Mouse (Mus musculus): ENCODE measurements around the gene Gmeb2. TPM values are rescaled to one million over a fixed set of nuclear protein-coding genes. Genes with fewer than 3 reads are reported as not detected.

The Gmeb2 gene
- 34.6 and 43.3 TPM in 2 replicates for polyA plus RNA-seq (2012; rRNA removed)

GRCm38 (mm10) chr2:181287958-181288350 lies at the start of gene Gmeb2:
Gene Gmeb2 (minus strand): TSS chr2:181288035.
- DNase-seq (ENCODE audit: low read depth) = peak; percentile 98
- TF ChIP-seq CTCF (IDR thresholded peaks at IDR 0.05; ENCODE audit: borderline replicate concordance, extremely low read depth, insufficient read depth, insufficient read length) = peak; percentile 48; the same call in 1 of the 2 replicates

- DNase-seq (ENCODE audit: low read depth) = peak; percentile 74
Observed at GRCm38 (mm10) chr2:181334023-181334422, 46.2 kb upstream of the Gmeb2 start.

GRCm38 (mm10) chr2:181332542-181332941 lies 44.7 kb upstream of the Gmeb2 start:
- no peak for DNase-seq (ENCODE audit: low read depth)
- no peak for TF ChIP-seq CTCF (IDR thresholded peaks at IDR 0.05; ENCODE audit: borderline replicate concordance, extremely low read depth, insufficient read depth, insufficient read length)
- no peak for TF ChIP-seq POLR2A (IDR thresholded peaks at IDR 0.05; ENCODE audit: borderline replicate concordance, extremely low read depth, insufficient read depth, insufficient read length, poor library complexity, severe bottlenecking)

More at GRCm38 (mm10) chr2:181334023-181334422, 46.2 kb upstream of the Gmeb2 start:
- TF ChIP-seq CTCF (IDR thresholded peaks at IDR 0.05; ENCODE audit: borderline replicate concordance, extremely low read depth, insufficient read depth, insufficient read length) (peak; percentile 69; the same call in 1 of the 2 replicates), POLR2A (IDR thresholded peaks at IDR 0.05; ENCODE audit: borderline replicate concordance, extremely low read depth, insufficient read depth, insufficient read length, poor library complexity, severe bottlenecking) (no peak)

- TF ChIP-seq CTCF (IDR thresholded peaks at IDR 0.05; ENCODE audit: borderline replicate concordance, extremely low read depth, insufficient read depth, insufficient read length) (no peak), POLR2A (IDR thresholded peaks at IDR 0.05; ENCODE audit: borderline replicate concordance, extremely low read depth, insufficient read depth, insufficient read length, poor library complexity, severe bottlenecking) (no peak)
Observed at GRCm38 (mm10) chr2:181326098-181326497, 38.3 kb upstream of the Gmeb2 start.

GRCm38 (mm10) chr2:181322136-181322535 lies 34.3 kb upstream of the Gmeb2 start:
- no peak for TF ChIP-seq POLR2A (IDR thresholded peaks at IDR 0.05; ENCODE audit: borderline replicate concordance, extremely low read depth, insufficient read depth, insufficient read length, poor library complexity, severe bottlenecking)
- no peak for TF ChIP-seq CTCF (IDR thresholded peaks at IDR 0.05; ENCODE audit: borderline replicate concordance, extremely low read depth, insufficient read depth, insufficient read length)
- no peak for DNase-seq (ENCODE audit: low read depth)

More at GRCm38 (mm10) chr2:181326098-181326497, 38.3 kb upstream of the Gmeb2 start:
- DNase-seq (ENCODE audit: low read depth) = no peak

- TF ChIP-seq CTCF (IDR thresholded peaks at IDR 0.05; ENCODE audit: borderline replicate concordance, extremely low read depth, insufficient read depth, insufficient read length) (no peak), POLR2A (IDR thresholded peaks at IDR 0.05; ENCODE audit: borderline replicate concordance, extremely low read depth, insufficient read depth, insufficient read length, poor library complexity, severe bottlenecking) (no peak)
- DNase-seq (ENCODE audit: low read depth) = no peak
Observed at GRCm38 (mm10) chr2:181320103-181320499, 32.3 kb upstream of the Gmeb2 start.

GRCm38 (mm10) chr2:181319248-181320102 lies 31.6 kb upstream of the Gmeb2 start, which contains the start of gene Rtel1:
Gene Rtel1 (plus strand): TSS chr2:181319739.
- TF ChIP-seq POLR2A (IDR thresholded peaks at IDR 0.05; ENCODE audit: borderline replicate concordance, extremely low read depth, insufficient read depth, insufficient read length, poor library complexity, severe bottlenecking) = no peak
- 0 out of 2 replicates have a peak, but pooled peaks have one; percentile 5 for TF ChIP-seq CTCF (IDR thresholded peaks at IDR 0.05; ENCODE audit: borderline replicate concordance, extremely low read depth, insufficient read depth, insufficient read length)
- DNase-seq (ENCODE audit: low read depth) = peak; percentile 96

- peak; percentile 93 for DNase-seq (ENCODE audit: low read depth)
- TF ChIP-seq CTCF (IDR thresholded peaks at IDR 0.05; ENCODE audit: borderline replicate concordance, extremely low read depth, insufficient read depth, insufficient read length) (no peak), POLR2A (IDR thresholded peaks at IDR 0.05; ENCODE audit: borderline replicate concordance, extremely low read depth, insufficient read depth, insufficient read length, poor library complexity, severe bottlenecking) (peak; percentile 43; the same call in 1 of the 2 replicates)
Observed at GRCm38 (mm10) chr2:181314080-181314810, 26.4 kb upstream of the Gmeb2 start, which contains the start of gene Stmn3. Gene Stmn3 (minus strand): TSS chr2:181314500.

- DNase-seq (ENCODE audit: low read depth) = peak; percentile 64
- no peak for TF ChIP-seq CTCF (IDR thresholded peaks at IDR 0.05; ENCODE audit: borderline replicate concordance, extremely low read depth, insufficient read depth, insufficient read length)
- TF ChIP-seq POLR2A (IDR thresholded peaks at IDR 0.05; ENCODE audit: borderline replicate concordance, extremely low read depth, insufficient read depth, insufficient read length, poor library complexity, severe bottlenecking) = no peak
Observed at GRCm38 (mm10) chr2:181313344-181314079, 25.7 kb upstream of the Gmeb2 start.

- TF ChIP-seq CTCF (IDR thresholded peaks at IDR 0.05; ENCODE audit: borderline replicate concordance, extremely low read depth, insufficient read depth, insufficient read length) (no peak), POLR2A (IDR thresholded peaks at IDR 0.05; ENCODE audit: borderline replicate concordance, extremely low read depth, insufficient read depth, insufficient read length, poor library complexity, severe bottlenecking) (no peak)
- peak; percentile 4 for DNase-seq (ENCODE audit: low read depth)
Observed at GRCm38 (mm10) chr2:181313006-181313343, 25.1 kb upstream of the Gmeb2 start.

GRCm38 (mm10) chr2:181312435-181312834 lies 24.6 kb upstream of the Gmeb2 start:
- no peak for DNase-seq (ENCODE audit: low read depth)
- TF ChIP-seq POLR2A (IDR thresholded peaks at IDR 0.05; ENCODE audit: borderline replicate concordance, extremely low read depth, insufficient read depth, insufficient read length, poor library complexity, severe bottlenecking) (no peak), CTCF (IDR thresholded peaks at IDR 0.05; ENCODE audit: borderline replicate concordance, extremely low read depth, insufficient read depth, insufficient read length) (no peak)

All from brain, embryonic 14.5 days (tissue).